Mouse (Mus musculus) CH12.LX (cell line): ENCODE measurements around the gene Rbmxl1. TPM values are rescaled to one million over a fixed set of nuclear protein-coding genes. Genes with fewer than 3 reads are reported as not detected.

Experiments used
- DNase-seq: peaks from one replicate; pipeline ENCODE4 v3.0.0-alpha.2; 2013; ENCODE audit errors: extremely low read depth
- H3K27ac ChIP-seq: 2 replicates; pipeline ENCODE4 v1.5.1; 2012; ENCODE audit warnings: low read depth, mild to moderate bottlenecking, control low read depth, moderate library complexity; ENCODE audit not compliant: insufficient read depth
- H3K27me3 ChIP-seq: replicated peaks from 2 replicates; pipeline ENCODE3; 2012; ENCODE audit warnings: inconsistent platforms
- H3K36me3 ChIP-seq, 2 experiments: replicated peaks in 1 of 2; 2 replicates each; pipeline versions ENCODE3 to v1.6.1; 2012; ENCODE audit warnings: inconsistent platforms in 1 of 2, low read length in 1 of 2, mild to moderate bottlenecking in 1 of 2, mixed read lengths in 1 of 2, moderate library complexity in 1 of 2; ENCODE audit not compliant: control insufficient read depth in 1 of 2, insufficient read depth in 1 of 2
- H3K4me1 ChIP-seq, 2 experiments: 2 replicates each; pipeline ENCODE4 v1.6.1; 2012; ENCODE audit warnings: inconsistent platforms in 1 of 2, moderate library complexity in 1 of 2; ENCODE audit not compliant: insufficient read depth in 2 of 2, control insufficient read depth in 1 of 2
- H3K4me2 ChIP-seq: 2 replicates; pipeline ENCODE4 v1.6.1; 2012; ENCODE audit warnings: low read depth, mild to moderate bottlenecking, control low read depth; ENCODE audit not compliant: poor library complexity, insufficient read depth, severe bottlenecking
- H3K4me3 ChIP-seq, 3 experiments: fragments of 150-350 bp in 1 of 3; sonication (generic) in 1 of 3; replicated peaks in 1 of 3; 2 replicates each; pipeline versions ENCODE3 to v1.5.1; 2011 to 2012; ENCODE audit warnings: low read depth in 2 of 3, low read length in 2 of 3, mild to moderate bottlenecking in 2 of 3, moderate library complexity in 2 of 3, control low read depth in 1 of 3, improper control_type of control experiment in 1 of 3, inconsistent platforms in 1 of 3, mixed read lengths in 1 of 3; ENCODE audit not compliant: poor library complexity in 1 of 3
- H3K79me2 ChIP-seq: replicated peaks from 2 replicates; pipeline ENCODE4 v1.6.1; 2012; ENCODE audit warnings: mild to moderate bottlenecking, moderate library complexity; ENCODE audit not compliant: control insufficient read depth, poor library complexity, insufficient read depth, severe bottlenecking; ENCODE audit errors: extremely low read depth
- H3K9ac ChIP-seq: 2 replicates; pipeline ENCODE4 v1.6.1; 2012; ENCODE audit warnings: low read depth, mild to moderate bottlenecking, control low read depth, moderate library complexity; ENCODE audit not compliant: insufficient read depth
- H3K9me3 ChIP-seq: replicated peaks from 2 replicates; pipeline ENCODE3; 2012; ENCODE audit warnings: low read length, inconsistent platforms, mixed read lengths
- BHLHE40 ChIP-seq: IDR thresholded peaks from 2 replicates; pipeline ENCODE4 v1.6.1; 2011; ENCODE audit warnings: mild to moderate bottlenecking, low read depth, low read length, improper control_type of control experiment
- CHD2 ChIP-seq: IDR thresholded peaks from 2 replicates; pipeline ENCODE4 v1.6.1; 2011; ENCODE audit warnings: low read length, improper control_type of control experiment
- CTCF ChIP-seq, 2 experiments: IDR thresholded peaks in 1 of 2; conservative IDR thresholded peaks in 1 of 2; 2 replicates each; pipeline ENCODE4 v1.5.1; 2011 to 2012; ENCODE audit warnings: low read depth in 2 of 2, low read length in 2 of 2, improper control_type of control experiment in 1 of 2, inconsistent platforms in 1 of 2, mild to moderate bottlenecking in 1 of 2, moderate library complexity in 1 of 2
- GABPA ChIP-seq: IDR thresholded peaks from 2 replicates; pipeline ENCODE4 v1.6.1; 2012; ENCODE audit warnings: low read depth, low read length, improper control_type of control experiment, inconsistent platforms; ENCODE audit not compliant: insufficient replicate concordance
- IRF4 ChIP-seq: IDR thresholded peaks from 2 replicates; pipeline ENCODE4 v1.6.1; 2014; ENCODE audit warnings: low read depth, mild to moderate bottlenecking, inconsistent platforms, low read length, improper control_type of control experiment
- JUN ChIP-seq: IDR thresholded peaks from 2 replicates; pipeline ENCODE4 v1.6.1; 2011; ENCODE audit warnings: low read depth, mild to moderate bottlenecking, low read length, improper control_type of control experiment, moderate library complexity; ENCODE audit not compliant: insufficient read depth
- JUND ChIP-seq: conservative IDR thresholded peaks from 2 replicates; pipeline ENCODE4 v1.6.1; 2011; ENCODE audit warnings: low read depth, low read length, improper control_type of control experiment
- MAFK ChIP-seq: IDR thresholded peaks from 2 replicates; pipeline ENCODE4 v1.6.1; 2011; ENCODE audit warnings: low read length, improper control_type of control experiment; ENCODE audit not compliant: insufficient replicate concordance
- MXI1 ChIP-seq: IDR thresholded peaks from 2 replicates; pipeline ENCODE4 v1.6.1; 2011; ENCODE audit warnings: mild to moderate bottlenecking, low read depth, low read length, improper control_type of control experiment
- NRF1 ChIP-seq: IDR thresholded peaks from 2 replicates; pipeline ENCODE4 v1.6.1; 2014; ENCODE audit warnings: low read depth, mild to moderate bottlenecking, inconsistent platforms, low read length, improper control_type of control experiment, moderate library complexity
- PAX5 ChIP-seq: IDR thresholded peaks from 2 replicates; pipeline ENCODE4 v1.6.1; 2012; ENCODE audit warnings: low read length, inconsistent platforms, mixed read lengths
- POLR2A ChIP-seq: IDR thresholded peaks from 2 replicates; pipeline ENCODE4 v1.6.1; 2011; ENCODE audit warnings: low read depth, mild to moderate bottlenecking, improper control_type of control experiment, low read length
- POLR2AphosphoS2 ChIP-seq: IDR thresholded peaks from 2 replicates; pipeline ENCODE4 v1.6.1; 2011; ENCODE audit warnings: low read depth, low read length, improper control_type of control experiment
- RCOR1 ChIP-seq: conservative IDR thresholded peaks from 2 replicates; pipeline ENCODE4 v1.6.1; 2012; ENCODE audit warnings: low read depth, mild to moderate bottlenecking, inconsistent platforms, low read length, improper control_type of control experiment
- SMC3 ChIP-seq: IDR thresholded peaks from 2 replicates; pipeline ENCODE4 v1.6.1; 2011; ENCODE audit warnings: low read depth, low read length, improper control_type of control experiment
- TCF12 ChIP-seq: IDR thresholded peaks from 2 replicates; pipeline ENCODE4 v1.6.1; 2014; ENCODE audit warnings: low read depth, mild to moderate bottlenecking, inconsistent platforms, low read length, improper control_type of control experiment
- UBTF ChIP-seq: IDR thresholded peaks from 2 replicates; pipeline ENCODE4 v1.6.1; 2012; ENCODE audit warnings: low read depth, mild to moderate bottlenecking, inconsistent platforms, low read length, improper control_type of control experiment, moderate library complexity
- ZC3H11A ChIP-seq: IDR thresholded peaks from 2 replicates; pipeline ENCODE4 v1.6.1; 2012; ENCODE audit warnings: low read depth, mild to moderate bottlenecking, inconsistent platforms, low read length, improper control_type of control experiment
- ZKSCAN1 ChIP-seq: IDR thresholded peaks from 2 replicates; pipeline ENCODE4 v1.6.1; 2012; ENCODE audit warnings: low read depth, inconsistent platforms, low read length, improper control_type of control experiment, borderline replicate concordance
- dilution Hi-C: fragments of 300-500 bp; cut with MboI; formaldehyde crosslinking; loops from 2 replicates; pipeline ENCODE4 v1.14.3; 2020; ENCODE audit warnings: low sequenced_read_pairs; ENCODE audit not compliant: extremely low pct_unique_long_range_greater_than_20kb, extremely low pct_ligation_motif_present
- in situ Hi-C: fragments of 300-500 bp; cut with MboI; formaldehyde crosslinking; loops from 3 replicates; pipeline ENCODE4 v1.14.3; 2019; ENCODE audit warnings: low sequenced_read_pairs, low pct_ligation_motif_present, low pct_unique_long_range_greater_than_20kb, mixed read lengths
- polyA plus RNA-seq: library from polyadenylated mRNA; unstranded; fragments of >175 nt; gene quantifications from 2 replicates; pipeline ENCODE4 v1.2.1, GENCODE M21; 2012; ENCODE audit warnings: low read depth; ENCODE audit not compliant: insufficient read length
- total RNA-seq, 2 experiments: library from RNA; depleted of rRNA; stranded (reverse); fragments of 300-350 nt in 1 of 2; fragments of >200 nt in 1 of 2; gene quantifications; 2 replicates each; pipeline ENCODE4 v1.2.3; 2012 to 2014

The Rbmxl1 gene
- total and polyA plus RNA-seq, 3 experiments = 103 to 226 (median 191) TPM

DNA sequence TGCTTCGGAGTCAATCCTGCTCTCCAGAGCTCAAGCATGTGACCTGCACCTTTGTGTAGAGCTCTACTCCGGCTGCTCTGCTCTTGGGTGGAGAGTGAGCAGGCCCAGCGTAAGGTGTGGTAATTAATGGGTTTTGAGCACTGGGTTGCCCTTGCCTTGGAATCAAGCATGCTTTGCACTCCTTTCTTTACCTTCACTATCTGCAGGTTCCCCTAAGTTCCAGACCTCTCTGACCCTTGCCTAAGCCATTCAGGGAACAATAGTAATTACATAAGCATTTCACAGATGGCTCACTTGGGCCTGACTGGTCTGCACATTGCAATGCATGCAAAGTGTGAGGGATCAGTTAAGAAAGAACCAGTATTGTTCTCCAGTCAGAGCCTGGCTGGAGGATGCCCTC is 29.1 kb upstream of the Rbmxl1 start:
- H3K36me3 ChIP-seq = peaks cover 19 to 80% of the 10 kb centered on the region in 2 experiments
- dilution Hi-C loops = no loop called here
- peaks cover 9% of the 10 kb centered on the region for H3K9me3 ChIP-seq
- no peak overlapping the region for H3K4me2 ChIP-seq
- no peak overlapping the region for H3K4me3 ChIP-seq
- H3K79me2 ChIP-seq = no peaks in the 10 kb centered on the region
- TF ChIP-seq JUN (no peak), CHD2 (no peak), ZKSCAN1 (no peak), POLR2AphosphoS2 (no peak), ZC3H11A (no peak), MXI1 (no peak), NRF1 (no peak), POLR2A (no peak), SMC3 (no peak), TCF12 (no peak), CTCF (conservative IDR thresholded peaks at IDR 0.05 in 1 of 2, IDR thresholded peaks at IDR 0.05 in 1 of 2; ENCODE audit: low read depth in 2 of 2, low read length in 2 of 2) (no peak), GABPA (no peak)
- TF ChIP-seq, all 38 proteins: peak for 0
- H3K27me3 ChIP-seq = no peaks in the 10 kb centered on the region
- H3K4me1 ChIP-seq = no peaks in the 10 kb centered on the region
- no peak for DNase-seq
- no peak overlapping the region for H3K27ac ChIP-seq
- in situ Hi-C loops = no loop called here
- H3K9ac ChIP-seq = no peak overlapping the region

DNA sequence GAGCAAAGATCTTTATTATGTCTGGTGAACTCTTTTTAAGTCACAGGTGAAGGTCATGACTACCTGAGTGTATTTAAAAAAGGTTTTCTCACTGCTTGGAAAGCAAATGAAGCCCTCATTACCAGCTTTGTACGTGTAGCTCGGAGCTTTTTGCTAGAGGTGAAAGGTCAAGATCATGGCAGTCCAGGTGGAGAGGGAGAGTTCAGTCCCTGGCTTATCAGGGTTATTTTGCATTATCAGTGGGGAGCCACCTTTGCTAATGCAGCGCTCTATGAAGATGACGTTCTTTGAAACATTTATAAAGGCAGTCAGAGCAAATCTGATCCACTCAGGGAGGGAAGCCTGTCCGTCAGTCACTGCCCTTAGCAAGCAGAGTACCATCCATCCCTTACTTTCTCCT is 28.0 kb upstream of the Rbmxl1 start:
- Histone ChIP-seq H3K4me3 (no peak overlapping the region), H3K9me3 (peaks cover 4% of the 10 kb centered on the region), H3K9ac (no peak overlapping the region), H3K4me1 (no peaks in the 10 kb centered on the region), H3K4me2 (no peak overlapping the region), H3K27ac (no peak overlapping the region), H3K36me3 (peaks cover 22 to 80% of the 10 kb centered on the region in 2 experiments), H3K79me2 (no peaks in the 10 kb centered on the region), H3K27me3 (no peaks in the 10 kb centered on the region)
- in situ Hi-C loops = no loop called here
- dilution Hi-C loops = no loop called here
- no peak for DNase-seq
- no peak for TF ChIP-seq PAX5
- no peak for TF ChIP-seq BHLHE40
- no peak for TF ChIP-seq MXI1
- TF ChIP-seq IRF4 = no peak
- no peak for TF ChIP-seq RCOR1
- TF ChIP-seq POLR2AphosphoS2 = no peak
- TF ChIP-seq ZKSCAN1 = no peak
- TF ChIP-seq POLR2A = no peak
- no peak for TF ChIP-seq JUND
- no peak for TF ChIP-seq UBTF
- TF ChIP-seq MAFK = no peak
